Mouse (Mus musculus) heart, adult 2 months (tissue): ENCODE data around the gene Adgrb3.

Experiments used
- CTCF ChIP-seq: fragments of 200-600 bp; IDR thresholded peaks from 2 replicates; pipeline ENCODE4 v1.8.1; 2022; ENCODE audit warnings: antibody characterized with exemption, mild to moderate bottlenecking, moderate library complexity
- POLR2A ChIP-seq: fragments of 200-500 bp; IDR thresholded peaks from 2 replicates; pipeline ENCODE4 v1.6.1; 2011; ENCODE audit warnings: mild to moderate bottlenecking, low read depth, low read length, control low read depth; ENCODE audit not compliant: insufficient read depth

DNA sequence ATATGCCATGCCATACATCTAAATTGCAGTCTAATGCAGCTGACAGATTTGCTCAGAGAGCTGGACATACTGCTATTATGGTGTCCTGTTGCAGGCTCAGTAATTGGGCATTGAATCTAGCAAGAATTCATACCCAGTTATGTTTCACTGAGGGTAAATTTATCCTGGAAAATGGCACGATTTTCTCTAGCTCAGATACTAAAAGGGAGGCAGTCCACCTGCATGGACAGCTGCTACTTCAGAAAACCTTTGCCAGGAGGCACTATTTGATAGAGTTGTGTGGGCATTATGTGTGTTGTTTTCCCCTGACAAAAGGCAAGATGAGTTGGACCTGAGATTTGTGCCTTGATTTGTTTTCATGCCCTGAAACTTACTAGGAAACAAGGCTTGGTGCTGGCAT lies 118.0 kb downstream of the Adgrb3 start:
- TF ChIP-seq POLR2A (no peak), CTCF (no peak)
